Mouse (Mus musculus): ENCODE measurements around the gene Cabp7.
A peak's percentile ranks its signal among the peaks of the same experiment; 100 is the strongest.

Gene Cabp7

GRCm38 (mm10) chr11:4746733-4747132 is at the start of gene Cabp7:
Gene Cabp7, minus strand, starts transcription at chr11:4746778.
- DNase-seq (ENCODE audit: low read depth, low spot score): no peak

GRCm38 (mm10) chr11:4793006-4793405 is 46.4 kb upstream of the Cabp7 start:
- no peak for DNase-seq (ENCODE audit: low read depth, low spot score)

- no peak for DNase-seq (ENCODE audit: low read depth, low spot score)
Observed at GRCm38 (mm10) chr11:4791549-4791948, 45.0 kb upstream of the Cabp7 start.

- no peak for DNase-seq (ENCODE audit: low read depth, low spot score)
Observed at GRCm38 (mm10) chr11:4789691-4790090, 43.1 kb upstream of the Cabp7 start.

- DNase-seq (ENCODE audit: low read depth, low spot score): no peak
Observed at GRCm38 (mm10) chr11:4784629-4785142, 38.1 kb upstream of the Cabp7 start.

GRCm38 (mm10) chr11:4783116-4783515 is 36.5 kb upstream of the Cabp7 start:
- DNase-seq (ENCODE audit: low read depth, low spot score): no peak

GRCm38 (mm10) chr11:4780927-4781326 is 34.3 kb upstream of the Cabp7 start:
- DNase-seq (ENCODE audit: low read depth, low spot score): no peak

GRCm38 (mm10) chr11:4772925-4773324 is 26.3 kb upstream of the Cabp7 start:
- DNase-seq (ENCODE audit: low read depth, low spot score): peak; percentile 60

- DNase-seq (ENCODE audit: low read depth, low spot score): no peak
Observed at GRCm38 (mm10) chr11:4771756-4772155, 25.2 kb upstream of the Cabp7 start.

- no peak for DNase-seq (ENCODE audit: low read depth, low spot score)
Observed at GRCm38 (mm10) chr11:4769881-4770280, 23.3 kb upstream of the Cabp7 start.

- DNase-seq (ENCODE audit: low read depth, low spot score): no peak
Observed at GRCm38 (mm10) chr11:4769293-4769692, 22.7 kb upstream of the Cabp7 start.

- no peak for DNase-seq (ENCODE audit: low read depth, low spot score)
Observed at GRCm38 (mm10) chr11:4768399-4768798, 21.8 kb upstream of the Cabp7 start.

GRCm38 (mm10) chr11:4764476-4764875 is 17.9 kb upstream of the Cabp7 start:
- no peak for DNase-seq (ENCODE audit: low read depth, low spot score)

- no peak for DNase-seq (ENCODE audit: low read depth, low spot score)
Observed at GRCm38 (mm10) chr11:4763631-4764030, 17.1 kb upstream of the Cabp7 start.

- DNase-seq (ENCODE audit: low read depth, low spot score): peak; percentile 71
Observed at GRCm38 (mm10) chr11:4762511-4762910, 15.9 kb upstream of the Cabp7 start.

- DNase-seq (ENCODE audit: low read depth, low spot score): peak; percentile 81
Observed at GRCm38 (mm10) chr11:4761991-4762390, 15.4 kb upstream of the Cabp7 start.

GRCm38 (mm10) chr11:4760438-4760837 is 13.9 kb upstream of the Cabp7 start:
- no peak for DNase-seq (ENCODE audit: low read depth, low spot score)

GRCm38 (mm10) chr11:4757789-4758158 is 11.2 kb upstream of the Cabp7 start:
- no peak for DNase-seq (ENCODE audit: low read depth, low spot score)

- DNase-seq (ENCODE audit: low read depth, low spot score): no peak
Observed at GRCm38 (mm10) chr11:4756984-4757788, 10.6 kb upstream of the Cabp7 start.

- DNase-seq (ENCODE audit: low read depth, low spot score): peak; percentile 43
Observed at GRCm38 (mm10) chr11:4756460-4756859, 9.9 kb upstream of the Cabp7 start.

GRCm38 (mm10) chr11:4754867-4755266 is 8.3 kb upstream of the Cabp7 start:
- DNase-seq (ENCODE audit: low read depth, low spot score): no peak

- DNase-seq (ENCODE audit: low read depth, low spot score): peak; percentile 40
Observed at GRCm38 (mm10) chr11:4754036-4754435, 7.5 kb upstream of the Cabp7 start.

GRCm38 (mm10) chr11:4752836-4753235 is 6.3 kb upstream of the Cabp7 start:
- no peak for DNase-seq (ENCODE audit: low read depth, low spot score)

Measured in A20 (cell line).